Mouse (Mus musculus): ENCODE results near the gene Nqo1. TPM values are rescaled to one million over a fixed set of nuclear protein-coding genes. Genes with fewer than 3 reads are reported as not detected.

The Nqo1 gene
- total RNA-seq (2021) = 1 to 10 TPM; 4.3 to 4.4 TPM
- long read RNA-seq, experiment 1, partial matches to known transcripts = 0 of 3 reads
- long read RNA-seq, experiment 1, other reads (novel, unspliced or antisense) = 0 of 3 reads
- long read RNA-seq, experiment 2, partial matches to known transcripts = 1 of 4 reads
- long read RNA-seq, experiment 2, other reads (novel, unspliced or antisense) = 0 of 4 reads

DNA sequence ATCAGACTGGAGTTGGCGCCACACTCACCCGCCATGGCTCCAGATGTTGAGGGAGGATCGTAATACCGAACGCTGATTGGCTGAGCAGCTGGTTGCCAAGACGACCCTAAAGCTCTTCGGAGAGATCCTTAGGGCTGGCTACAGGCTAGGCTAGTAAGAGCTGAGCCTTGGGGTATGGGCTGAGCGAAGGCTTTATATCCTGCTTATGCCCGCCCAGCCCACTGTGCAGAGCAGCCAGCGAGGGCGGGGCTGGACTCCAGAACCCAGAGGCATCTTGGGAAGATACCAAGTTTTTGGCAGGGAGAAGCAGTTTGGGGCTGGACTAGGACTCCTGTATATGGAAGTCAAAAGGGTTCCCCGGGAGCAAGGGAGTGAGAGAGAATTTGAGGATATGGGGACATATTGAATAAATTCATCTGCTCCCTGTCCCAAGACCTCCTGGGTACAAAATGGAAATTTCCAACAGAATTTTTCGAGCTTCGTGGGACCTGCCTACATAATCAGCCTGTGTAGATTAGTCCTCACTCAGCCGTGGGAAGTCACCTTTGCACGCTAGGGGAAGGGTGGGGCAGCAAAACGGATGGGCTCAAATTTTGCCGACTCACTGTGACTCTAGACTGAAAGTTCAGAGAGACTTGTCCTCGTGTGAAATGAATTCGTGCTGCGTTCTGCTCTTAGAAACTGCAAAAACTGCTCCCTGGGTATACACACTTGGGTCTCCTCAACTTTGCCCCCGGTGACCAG lies at the start of gene Nqo1:
TSS of gene Nqo1 (minus strand) at position 169 of the 744 bp plus-strand sequence.
- DNase-seq (ENCODE audit: low spot score in 2 of 2) = peak; percentile 40 to 51

DNA sequence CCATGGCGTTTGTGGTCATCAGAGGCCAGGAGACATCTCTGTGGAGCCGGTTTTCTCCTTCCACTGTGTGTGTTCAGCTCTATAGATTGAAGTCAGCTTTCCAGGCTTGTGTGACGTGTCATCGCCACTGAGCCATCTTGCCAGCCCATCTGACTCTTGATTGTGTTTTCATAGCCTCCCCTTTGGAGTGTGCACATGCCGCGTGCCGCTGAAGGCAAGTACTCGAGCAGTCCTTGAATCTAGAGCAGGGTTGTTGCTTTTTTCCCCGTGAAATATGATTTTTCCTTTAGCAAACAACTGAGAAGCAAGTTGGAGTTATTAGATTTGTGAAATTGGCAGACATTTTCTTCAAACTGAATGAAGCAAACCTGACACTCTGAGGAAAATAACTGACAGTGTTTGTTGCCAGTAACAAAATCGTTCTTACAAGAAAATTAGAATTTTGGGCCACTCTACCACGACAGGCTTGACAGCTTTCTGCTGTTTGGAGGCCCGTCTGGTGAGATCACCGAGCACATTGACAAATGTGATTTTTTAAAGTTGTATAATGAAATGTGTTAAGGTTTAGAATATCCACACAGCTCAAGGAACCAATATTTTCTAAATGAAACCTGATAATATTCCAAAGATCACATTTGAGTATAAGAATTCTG lies 48.5 kb upstream of the Nqo1 start:
- DNase-seq (ENCODE audit: low spot score in 2 of 2) = no peak

DNA sequence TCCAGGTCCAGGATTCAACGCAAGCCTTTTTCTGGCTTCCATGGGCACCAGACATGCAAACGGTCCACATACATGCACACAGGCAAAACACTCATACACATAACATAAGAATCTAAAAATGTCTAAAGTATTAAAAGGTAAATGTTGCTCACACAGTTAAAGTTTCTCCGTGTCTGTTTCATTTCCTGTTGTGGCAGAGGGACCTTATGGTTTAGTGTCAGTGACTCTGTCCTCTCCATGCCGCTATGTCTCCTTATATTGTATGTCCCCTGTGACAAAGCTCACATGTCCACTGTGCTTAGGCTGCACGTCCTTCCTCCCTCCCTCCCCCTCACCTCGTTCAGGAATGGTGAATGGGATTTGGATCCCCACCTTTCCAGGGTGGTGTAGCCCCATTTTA lies 46.6 kb upstream of the Nqo1 start:
- no peak for DNase-seq (ENCODE audit: low spot score in 2 of 2)

DNA sequence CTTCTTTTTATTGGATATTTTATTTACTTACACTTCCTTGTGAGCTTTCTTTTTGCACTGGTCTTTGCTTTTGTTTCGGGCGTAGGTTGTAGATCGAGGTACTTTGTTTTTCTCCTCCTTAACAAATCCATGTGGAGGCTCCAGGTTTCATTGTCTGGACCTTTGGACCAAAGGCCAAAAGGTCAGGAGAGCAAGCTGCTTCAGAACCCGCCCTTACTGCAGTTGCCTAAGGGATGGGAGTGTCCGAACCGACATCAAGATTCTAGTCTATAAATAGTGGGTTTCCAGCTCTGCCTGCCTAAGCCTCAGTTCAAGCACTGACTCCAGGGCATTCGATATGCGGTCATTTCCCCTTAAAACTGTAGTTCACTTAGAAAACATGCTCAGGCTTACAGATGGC lies 46.1 kb upstream of the Nqo1 start:
- DNase-seq (ENCODE audit: low spot score in 2 of 2) = no peak

DNA sequence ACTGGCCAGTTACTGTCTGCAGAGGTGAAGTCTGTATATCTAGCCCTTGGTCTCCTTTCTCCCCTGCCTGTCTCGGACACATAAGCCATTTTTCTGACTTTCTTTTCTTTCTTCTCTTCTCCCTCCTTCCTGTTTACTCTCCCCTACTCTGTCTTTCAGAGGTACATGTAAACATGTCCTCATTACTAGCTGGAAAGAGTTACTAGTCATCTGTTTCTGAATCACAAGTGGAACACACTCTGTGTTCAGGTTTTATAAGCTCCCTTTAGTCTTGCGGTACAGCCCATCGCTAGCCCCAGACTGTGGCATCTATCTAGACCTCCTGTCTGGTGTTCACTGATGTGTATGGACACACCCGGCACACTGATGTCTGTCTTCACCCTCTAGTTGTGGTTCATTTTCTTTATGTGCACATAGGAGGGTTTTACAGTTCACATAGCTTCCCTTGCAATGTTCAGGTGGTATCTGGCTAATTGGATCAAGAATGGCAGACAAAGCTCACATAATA lies 45.4 kb upstream of the Nqo1 start:
- DNase-seq (ENCODE audit: low spot score in 2 of 2) = no peak

DNA sequence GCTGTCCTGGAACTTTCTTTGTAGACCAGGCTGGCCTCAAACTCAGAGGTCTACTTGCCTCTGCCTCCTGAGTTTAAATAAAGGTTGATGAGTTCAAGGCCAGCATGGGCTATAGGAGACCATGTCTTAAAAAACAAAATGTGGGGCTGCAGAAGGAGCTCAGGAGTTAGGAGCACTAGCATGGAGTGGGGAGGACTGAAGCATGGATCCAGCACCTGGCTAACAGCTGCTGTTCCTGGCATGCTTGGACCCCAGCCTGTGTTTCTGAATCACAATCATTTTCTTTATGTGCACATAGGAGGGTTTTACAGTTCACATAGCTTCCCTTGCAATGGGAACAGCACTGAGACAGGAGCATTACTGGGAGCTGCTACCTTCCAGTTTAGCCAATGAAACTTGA lies 44.7 kb upstream of the Nqo1 start:
- DNase-seq (ENCODE audit: low spot score in 2 of 2) = no peak

DNA sequence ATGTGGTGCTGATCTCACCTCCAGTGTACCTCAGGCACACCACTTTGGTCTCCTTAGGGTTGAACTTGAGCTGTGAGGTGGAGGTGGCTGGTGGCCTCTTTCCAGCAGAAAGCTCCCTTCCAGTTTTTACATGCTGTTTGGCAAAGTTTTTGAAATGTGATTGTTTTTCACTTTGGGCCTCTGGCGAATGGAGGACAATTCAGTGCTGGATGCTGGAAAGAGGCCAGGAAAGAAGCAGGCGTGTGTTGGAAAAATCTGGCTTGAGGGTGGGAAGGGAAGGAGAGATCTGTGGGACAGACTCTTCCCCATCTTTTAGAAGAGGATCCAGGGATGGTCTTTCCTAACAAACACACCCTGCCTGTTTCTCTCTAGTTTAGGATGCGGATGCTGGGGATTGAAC lies 41.6 kb upstream of the Nqo1 start:
- DNase-seq (ENCODE audit: low spot score in 2 of 2) = no peak

DNA sequence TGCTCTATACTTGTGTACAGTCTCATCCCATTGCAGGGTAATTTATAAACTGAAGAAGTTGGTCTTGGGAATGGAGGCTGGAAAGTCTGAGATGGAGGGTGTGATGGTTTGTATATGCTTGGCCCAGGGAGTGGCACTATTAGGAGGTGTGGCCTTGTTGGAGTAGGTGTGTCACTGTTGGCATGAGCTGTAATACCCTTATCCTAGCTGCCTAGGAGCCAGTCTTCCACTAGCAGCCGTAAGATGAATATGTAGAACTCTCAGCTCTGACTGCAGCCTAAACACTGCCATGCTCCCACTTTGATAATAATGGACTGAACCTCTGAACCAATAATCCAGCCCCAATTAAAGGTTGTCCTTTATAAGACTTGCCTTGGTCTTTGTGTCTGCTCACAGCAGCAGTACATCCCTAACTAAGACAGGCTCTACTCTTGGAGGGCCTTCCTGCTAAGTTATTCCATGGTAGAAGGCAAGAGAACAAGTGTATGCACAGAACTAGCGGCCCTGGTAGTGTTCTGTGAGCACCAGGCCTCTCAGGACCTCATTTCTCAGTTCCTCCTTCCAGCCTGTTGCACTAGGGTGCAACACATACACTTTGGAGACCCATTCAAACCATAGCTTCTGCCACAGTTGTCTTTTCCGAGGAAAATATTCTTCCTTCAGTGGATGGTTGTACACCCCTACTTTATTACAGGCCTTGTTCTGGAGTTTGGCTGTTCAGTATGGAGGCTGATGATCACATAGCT lies 37.0 kb upstream of the Nqo1 start:
- DNase-seq (ENCODE audit: low spot score in 2 of 2) = no peak

DNA sequence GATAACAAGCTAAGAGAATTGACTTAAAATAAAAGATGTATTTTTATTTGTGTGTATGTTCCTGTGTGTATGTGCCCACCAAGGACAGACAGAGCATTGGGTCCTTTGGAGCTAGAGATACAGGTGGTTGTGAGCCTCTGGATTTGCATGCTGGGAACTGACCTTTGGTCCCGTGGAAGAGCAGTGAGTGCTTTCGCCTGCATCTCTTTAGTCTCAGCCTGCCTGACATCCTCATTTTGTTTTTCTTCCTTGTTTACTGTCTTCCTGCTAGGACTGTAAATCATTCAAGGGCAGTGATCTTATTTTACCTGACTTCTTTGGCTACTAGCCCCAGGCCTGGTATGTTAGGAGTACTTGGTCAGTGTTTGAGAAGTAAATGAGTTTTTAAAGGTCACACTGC lies 34.7 kb upstream of the Nqo1 start:
- no peak for DNase-seq (ENCODE audit: low spot score in 2 of 2)

DNA sequence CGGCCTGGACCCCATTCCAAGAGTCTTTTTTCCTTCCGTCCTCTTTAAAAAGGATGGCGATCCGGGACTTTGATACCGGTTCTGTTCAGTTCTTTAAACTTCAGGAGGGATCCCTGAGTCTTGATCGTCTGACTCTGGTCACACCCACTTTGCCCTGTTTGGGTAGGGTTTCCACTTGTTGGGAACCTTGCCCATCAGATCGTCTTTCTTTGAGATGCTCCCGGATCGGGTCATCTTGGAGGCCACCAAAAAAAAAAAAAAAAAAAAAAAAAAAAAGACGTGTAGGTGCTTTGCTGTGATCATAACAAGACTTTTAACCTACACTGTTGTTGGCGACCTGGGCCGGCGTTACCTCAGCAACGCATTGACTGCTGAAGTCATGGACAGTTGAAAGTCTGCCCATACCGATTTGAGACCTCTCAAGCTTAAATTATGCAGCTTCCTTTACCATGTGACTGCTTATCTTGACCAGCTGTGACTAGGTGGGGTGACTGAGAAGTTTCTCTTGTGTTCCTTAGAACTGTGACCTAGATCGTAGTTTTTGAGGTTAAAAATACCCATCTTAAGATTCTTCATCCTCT lies 33.9 kb upstream of the Nqo1 start:
- no peak for DNase-seq (ENCODE audit: low spot score in 2 of 2)

DNA sequence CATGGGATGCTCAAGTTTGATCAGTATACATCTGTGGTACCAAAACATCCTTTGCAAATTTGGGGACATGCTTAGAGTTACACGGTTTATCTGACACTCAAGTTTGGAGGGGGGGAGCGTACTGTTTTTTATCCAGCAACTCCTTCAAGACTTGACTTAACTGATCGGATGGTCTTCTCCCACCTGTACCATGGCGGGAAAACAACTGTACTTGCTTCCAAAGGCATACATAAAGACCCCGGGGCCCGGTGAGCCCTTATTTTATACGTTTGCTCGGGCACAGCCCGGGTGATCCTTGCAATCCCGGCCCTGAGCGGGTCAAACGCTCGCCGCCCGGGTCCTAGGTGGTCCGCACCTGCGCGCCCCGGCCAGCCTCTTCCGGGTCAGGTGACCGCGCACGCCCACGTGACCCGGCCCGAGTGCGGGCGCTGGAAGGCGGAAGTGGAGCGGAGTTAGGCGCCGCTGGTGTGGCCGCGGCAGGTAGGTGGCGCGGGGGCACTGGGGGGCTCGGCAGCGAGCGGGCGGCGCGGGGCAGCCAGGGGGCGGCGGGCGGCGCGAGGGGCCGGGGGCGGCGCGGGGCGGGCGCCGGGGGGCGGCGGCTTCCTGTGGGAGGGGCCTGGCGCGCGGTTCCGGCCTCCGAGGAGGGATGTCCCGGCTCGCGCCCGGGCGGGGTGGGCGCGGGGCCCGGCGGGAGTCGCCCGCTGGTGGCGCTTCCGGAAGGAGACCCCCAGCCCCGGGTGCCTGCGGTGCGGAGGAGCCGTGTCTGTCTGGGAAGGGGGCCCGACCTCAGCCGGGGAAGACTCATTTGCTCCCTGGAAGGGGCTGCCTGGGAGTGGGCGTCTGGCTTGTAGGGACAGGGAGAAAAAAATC lies 33.2 kb upstream of the Nqo1 start, which contains the start of gene Wwp2:
TSS of gene Wwp2 (plus strand) at position 404 of the 870 bp plus-strand sequence.
- peak; percentile 64 to 72 for DNase-seq (ENCODE audit: low spot score in 2 of 2)

DNA sequence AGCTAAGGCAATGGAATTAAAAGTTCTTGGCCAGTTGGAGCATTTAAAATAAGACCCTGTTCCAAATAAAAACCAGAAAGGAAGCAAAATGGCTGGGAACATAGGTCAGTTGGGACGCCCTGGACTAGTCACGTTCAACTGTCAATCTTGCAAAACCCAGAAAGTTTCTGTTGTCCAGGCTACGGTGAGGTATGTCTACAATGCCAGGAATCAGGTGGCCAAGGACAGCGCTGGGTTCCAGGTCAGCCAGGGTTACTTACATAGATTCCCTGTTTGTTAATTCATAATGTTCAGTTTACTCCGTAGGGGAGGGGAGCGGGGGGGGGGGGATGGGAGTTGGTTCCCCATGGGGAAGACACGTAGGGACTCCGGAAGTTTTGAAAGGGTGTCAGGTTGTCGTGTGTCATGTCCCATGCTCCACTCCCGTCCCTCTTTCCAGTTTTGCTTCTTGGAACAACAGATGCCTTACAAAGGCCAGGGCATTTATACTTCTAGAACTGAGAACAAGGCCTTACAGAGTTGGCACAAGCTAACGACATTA lies 32.5 kb upstream of the Nqo1 start:
- DNase-seq (ENCODE audit: low spot score in 2 of 2) = no peak

DNA sequence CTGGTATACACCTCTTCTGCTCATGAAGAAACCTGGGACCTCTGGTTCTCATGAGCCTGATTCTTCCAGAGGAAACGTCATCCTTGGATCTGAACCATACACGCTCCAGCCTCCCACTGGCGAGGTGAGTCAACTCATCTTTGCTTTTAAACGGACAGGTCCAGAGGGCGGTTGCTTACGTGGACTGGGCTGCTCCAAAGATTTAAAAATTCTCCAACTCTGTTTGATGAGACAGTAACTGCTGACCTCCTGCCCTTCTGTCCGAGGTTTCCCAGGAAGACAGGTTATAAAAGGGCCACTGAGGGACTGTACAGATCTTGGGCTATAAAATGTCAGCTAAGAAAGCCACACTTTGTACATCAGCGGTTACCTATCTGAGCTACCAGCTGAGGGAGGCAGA lies 27.8 kb upstream of the Nqo1 start:
- DNase-seq (ENCODE audit: low spot score in 2 of 2) = no peak

DNA sequence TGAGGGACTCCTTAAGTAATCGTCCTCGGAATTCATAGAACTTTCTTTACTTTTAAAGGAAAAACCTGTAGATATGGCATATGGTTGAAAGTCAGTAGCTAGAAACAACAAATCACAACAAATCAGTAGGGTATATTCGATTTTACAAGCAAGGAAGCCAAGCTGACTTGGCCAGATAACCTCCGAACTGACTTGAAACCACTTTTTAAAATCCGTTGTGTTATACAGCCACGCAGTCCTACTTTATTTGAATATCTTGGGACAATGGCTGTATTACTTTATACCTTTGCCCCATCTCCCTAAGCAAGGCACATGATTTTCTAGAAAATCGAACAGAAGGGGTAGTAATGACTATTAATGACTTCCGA lies 22.2 kb upstream of the Nqo1 start:
- DNase-seq (ENCODE audit: low spot score in 2 of 2) = no peak

DNA sequence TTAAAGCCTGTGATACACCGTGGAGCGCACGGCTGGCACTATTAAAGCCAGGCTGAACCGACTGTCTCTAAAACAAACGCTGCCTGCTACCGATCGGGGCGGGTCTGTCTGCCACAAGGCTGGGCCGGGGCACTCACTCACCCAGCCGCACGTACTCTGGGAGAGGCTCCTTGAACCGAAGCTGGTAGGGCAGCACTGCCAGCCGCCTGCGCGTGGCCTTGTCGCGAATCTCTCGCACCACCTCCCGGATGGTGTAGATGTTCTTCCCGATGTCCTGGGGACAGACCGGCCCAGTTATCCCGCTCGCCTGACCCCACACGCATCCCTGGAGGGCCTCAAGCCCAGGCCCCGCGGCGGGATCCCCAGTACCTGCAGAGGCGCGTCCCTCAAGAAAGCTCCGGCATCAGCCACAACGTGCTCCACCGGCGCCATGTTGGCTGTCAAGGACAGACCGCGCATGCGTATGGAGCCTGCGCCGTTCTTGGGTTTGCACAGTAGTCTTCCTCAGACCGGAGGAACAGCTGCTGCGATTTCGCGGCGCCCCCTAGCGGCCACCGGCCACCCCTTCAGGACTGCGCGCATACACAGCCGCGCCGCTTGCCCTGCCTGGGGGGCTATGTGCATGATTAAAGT lies 21.7 kb upstream of the Nqo1 start, which contains the start of gene Nob1:
TSS of gene Nob1 (minus strand) at position 455 of the 633 bp plus-strand sequence.
- DNase-seq (ENCODE audit: low spot score in 2 of 2) = peak; percentile 97 to 98

DNA sequence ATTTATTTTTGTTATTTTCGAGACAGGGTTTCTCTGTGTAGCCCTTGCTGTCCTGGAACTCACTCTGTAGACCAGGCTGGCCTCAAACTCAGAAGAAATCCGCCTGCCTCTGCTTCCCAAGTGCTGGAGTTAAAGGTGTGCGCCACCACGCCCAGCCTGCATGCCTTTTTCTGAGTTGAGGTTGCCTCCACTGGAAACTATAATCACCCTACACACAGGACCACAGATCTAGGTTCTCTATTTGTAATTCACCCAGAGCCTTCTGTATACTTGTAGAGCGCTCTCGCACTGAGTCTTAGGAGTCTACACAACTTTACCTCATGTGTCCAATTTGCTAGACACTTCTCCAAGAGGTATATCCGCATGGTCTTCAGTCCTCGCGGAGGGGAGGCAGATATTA lies 21.2 kb upstream of the Nqo1 start:
- DNase-seq (ENCODE audit: low spot score in 2 of 2) = no peak

DNA sequence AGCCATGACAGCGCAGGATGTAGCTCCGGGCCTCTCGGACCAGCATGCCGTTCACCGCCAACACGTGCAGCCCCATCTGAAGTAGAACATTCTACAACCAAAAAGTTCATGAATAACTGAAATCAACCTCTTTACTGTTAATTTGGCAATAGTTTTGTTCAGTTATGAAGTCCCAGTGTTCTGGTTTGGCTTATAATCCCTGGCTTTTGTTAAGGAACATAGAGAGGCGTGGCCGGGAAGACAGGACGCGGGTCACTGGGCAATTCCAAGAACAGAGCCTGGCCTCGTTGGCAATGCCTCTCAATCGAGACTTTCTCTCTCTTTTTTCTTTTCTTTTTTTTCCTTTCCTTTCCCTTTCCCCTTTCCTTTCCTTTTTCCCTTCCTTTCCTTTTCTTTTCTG lies 14.0 kb upstream of the Nqo1 start:
- no peak for DNase-seq (ENCODE audit: low spot score in 2 of 2)

DNA sequence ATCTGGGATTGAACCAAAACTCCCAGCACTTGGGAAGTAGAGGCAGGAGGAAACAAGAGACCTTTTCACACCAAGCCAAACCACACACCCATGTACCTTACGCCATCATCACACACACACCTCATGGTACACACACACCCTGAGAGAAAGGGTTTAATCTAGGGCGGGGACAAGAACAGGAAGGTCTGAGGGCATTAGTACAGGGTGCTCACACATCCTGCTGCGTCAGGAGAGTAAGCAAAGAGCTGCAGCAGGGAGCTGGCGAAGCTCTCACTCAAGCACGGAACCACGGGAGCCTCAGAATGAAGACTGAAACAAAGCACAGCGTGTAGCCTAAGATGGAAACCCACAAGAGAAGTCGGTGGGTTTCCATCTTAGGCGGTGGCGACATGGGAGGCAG lies 10.9 kb upstream of the Nqo1 start:
- DNase-seq (ENCODE audit: low spot score in 2 of 2) = no peak

DNA sequence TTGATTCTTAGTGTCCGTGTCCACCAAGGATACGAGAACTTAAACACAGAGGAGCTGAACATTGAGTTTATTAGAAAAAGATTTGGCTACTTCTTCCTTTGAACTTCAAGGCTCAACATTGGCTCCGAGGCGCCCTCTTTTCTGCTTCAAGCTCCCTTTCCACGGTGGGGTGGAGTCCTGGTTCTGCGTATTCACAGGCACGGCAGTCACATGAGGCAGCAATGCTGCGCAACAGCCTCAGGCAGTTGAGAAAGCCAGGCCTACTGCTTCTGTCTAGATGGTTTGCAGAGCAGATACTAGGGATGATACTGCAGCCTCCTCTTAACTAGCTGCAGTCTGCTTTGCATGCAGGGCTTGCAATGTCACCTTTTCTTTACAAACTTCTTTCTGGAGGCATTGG lies 9.5 kb upstream of the Nqo1 start:
- DNase-seq (ENCODE audit: low spot score in 2 of 2) = no peak

Data from layer of hippocampus, postnatal 14 days (tissue).